Mouse (Mus musculus): Measurements from ENCODE around the gene Pla2g15. TPM values are rescaled to one million over a fixed set of nuclear protein-coding genes. Genes with fewer than 3 reads are reported as not detected.

The Pla2g15 gene
- polyA plus RNA-seq, 1 experiment from 2014 or later = 7.8 TPM

DNA sequence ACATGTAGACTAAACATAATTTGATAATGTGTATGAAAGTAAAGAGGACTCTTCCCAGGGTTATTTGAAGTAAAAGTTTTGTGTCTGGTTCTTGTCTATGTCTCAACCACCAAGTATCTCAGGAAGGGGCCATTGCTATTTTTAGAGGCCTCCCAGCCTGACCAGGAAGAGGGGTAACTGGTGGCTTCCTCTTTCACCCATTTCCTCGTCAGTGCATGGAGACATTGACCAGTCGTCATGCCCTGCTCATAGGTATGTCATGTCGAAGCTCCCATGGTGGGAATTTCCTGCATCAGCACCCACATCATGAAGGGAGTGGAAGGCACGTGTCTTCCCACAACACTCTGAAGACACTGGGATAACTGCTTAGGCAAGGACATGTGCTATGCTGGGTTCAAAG lies 2.7 kb downstream of the Pla2g15 start:
- H3K27ac ChIP-seq (ENCODE audit: low read length) = no peak overlapping the region
- no peaks in the 10 kb centered on the region for H3K9me3 ChIP-seq (replicated peaks; ENCODE audit: control insufficient read depth, low read length)
- no peak overlapping the region for H3K9ac ChIP-seq (ENCODE audit: low read length)

DNA sequence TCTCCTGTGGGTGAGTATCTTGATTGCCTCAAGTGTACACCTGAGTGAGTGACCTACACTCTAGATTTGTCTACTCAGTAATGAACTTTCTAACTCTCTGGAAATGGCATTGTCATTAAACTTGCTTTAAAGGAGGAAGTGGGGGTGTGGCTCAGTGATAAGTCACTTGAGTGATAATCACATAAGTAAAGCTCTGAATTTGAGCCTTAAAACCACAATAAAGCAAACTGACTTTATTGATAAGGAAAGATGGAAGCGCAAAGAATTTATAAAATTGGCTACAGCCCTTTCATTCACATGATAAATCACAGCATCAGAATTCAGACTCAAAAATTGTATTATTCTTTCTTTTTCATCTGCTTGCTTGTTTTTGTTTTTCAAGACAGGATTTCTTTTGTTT lies 7.2 kb downstream of the Pla2g15 start:
- 94% methylated on average over 1 of the region's 1 CpGs for WGBS
- H3K36me3 ChIP-seq (ENCODE audit: control insufficient read depth, insufficient read depth) = peaks cover 6% of the 10 kb centered on the region

More for the DNA sequence above, 2.7 kb downstream of the Pla2g15 start:
- no peak for ATAC-seq (replicated peaks; ENCODE audit: extremely low read depth, insufficient read depth, low FRiP score)
- WGBS = 29% methylated on average over 4 of the region's 4 CpGs
- Histone ChIP-seq H3K4me3 (ENCODE audit: low read length) (no peak overlapping the region), H3K4me1 (ENCODE audit: control insufficient read depth, insufficient read depth, low read length) (peaks cover 11% of the 10 kb centered on the region), H3K27me3 (ENCODE audit: control insufficient read depth, insufficient read depth, low read length) (no peaks in the 10 kb centered on the region), H3K36me3 (ENCODE audit: control insufficient read depth, insufficient read depth) (peaks cover 3% of the 10 kb centered on the region; the same call in 1 of the 2 replicates), H3K4me2 (ENCODE audit: low read depth, low read length) (no peak overlapping the region)

DNA sequence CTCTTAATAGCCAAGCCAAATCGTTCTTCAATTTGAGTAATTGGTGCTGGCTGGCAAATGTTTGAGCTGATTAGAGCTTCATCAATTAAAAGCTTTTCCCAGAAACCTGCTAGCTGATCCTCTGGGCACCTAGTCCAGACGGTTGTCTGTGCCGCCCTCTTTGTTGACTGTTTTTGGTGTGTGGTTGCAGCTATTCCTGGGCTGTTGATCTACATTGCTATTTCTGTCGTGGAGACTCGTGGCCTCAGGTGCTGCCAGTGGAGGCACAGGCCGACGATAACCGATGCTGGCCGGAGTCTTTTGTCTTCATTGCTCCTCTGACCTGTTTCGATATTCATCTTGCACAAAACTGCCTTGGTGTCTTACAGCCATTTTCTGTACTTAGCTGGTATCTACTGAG lies 8.2 kb downstream of the Pla2g15 start:
- peaks cover 12% of the 10 kb centered on the region for H3K36me3 ChIP-seq (ENCODE audit: control insufficient read depth, insufficient read depth)
- no peaks in the 10 kb centered on the region for H3K27me3 ChIP-seq (ENCODE audit: control insufficient read depth, insufficient read depth, low read length)
- WGBS = 66% methylated on average over 10 of the region's 10 CpGs

More for the DNA sequence above, 7.2 kb downstream of the Pla2g15 start:
- no peak for ATAC-seq (replicated peaks; ENCODE audit: extremely low read depth, insufficient read depth, low FRiP score)
- Histone ChIP-seq H3K4me2 (ENCODE audit: low read depth, low read length) (no peak overlapping the region), H3K9ac (ENCODE audit: low read length) (no peak overlapping the region), H3K4me1 (ENCODE audit: control insufficient read depth, insufficient read depth, low read length) (peaks cover 6% of the 10 kb centered on the region), H3K4me3 (ENCODE audit: low read length) (no peak overlapping the region), H3K27me3 (ENCODE audit: control insufficient read depth, insufficient read depth, low read length) (no peaks in the 10 kb centered on the region), H3K27ac (ENCODE audit: low read length) (no peak overlapping the region), H3K9me3 (replicated peaks; ENCODE audit: control insufficient read depth, low read length) (no peaks in the 10 kb centered on the region)

DNA sequence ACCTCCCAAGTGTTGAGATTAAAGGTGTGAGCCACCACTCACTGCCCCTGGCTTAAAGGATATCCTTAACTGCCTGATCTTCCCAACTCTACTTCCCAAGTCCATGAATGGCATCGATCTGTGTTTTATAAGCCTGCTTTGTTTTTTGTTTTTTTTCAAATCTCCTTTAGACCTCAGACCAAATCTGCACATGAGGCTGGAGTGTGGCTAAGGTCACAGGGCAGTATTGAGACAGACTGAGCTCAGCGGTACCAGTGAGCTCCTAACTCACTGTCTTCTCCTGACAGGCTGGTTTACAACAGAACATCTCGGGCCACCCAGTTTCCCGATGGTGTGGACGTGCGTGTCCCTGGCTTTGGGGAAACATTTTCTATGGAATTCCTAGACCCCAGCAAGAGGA lies 9.7 kb downstream of the Pla2g15 start:
- no peak for ATAC-seq (replicated peaks; ENCODE audit: extremely low read depth, insufficient read depth, low FRiP score)

More for the DNA sequence above, 8.2 kb downstream of the Pla2g15 start:
- no peak for ATAC-seq (replicated peaks; ENCODE audit: extremely low read depth, insufficient read depth, low FRiP score)
- H3K27ac ChIP-seq (ENCODE audit: low read length) = no peak overlapping the region
- no peaks in the 10 kb centered on the region; the same call in 1 of the 2 replicates for H3K4me1 ChIP-seq (ENCODE audit: control insufficient read depth, insufficient read depth, low read length)
- H3K4me3 ChIP-seq (ENCODE audit: low read length) = no peak overlapping the region
- no peak overlapping the region for H3K9ac ChIP-seq (ENCODE audit: low read length)
- H3K9me3 ChIP-seq (replicated peaks; ENCODE audit: control insufficient read depth, low read length) = no peaks in the 10 kb centered on the region
- no peak overlapping the region for H3K4me2 ChIP-seq (ENCODE audit: low read depth, low read length)

DNA sequence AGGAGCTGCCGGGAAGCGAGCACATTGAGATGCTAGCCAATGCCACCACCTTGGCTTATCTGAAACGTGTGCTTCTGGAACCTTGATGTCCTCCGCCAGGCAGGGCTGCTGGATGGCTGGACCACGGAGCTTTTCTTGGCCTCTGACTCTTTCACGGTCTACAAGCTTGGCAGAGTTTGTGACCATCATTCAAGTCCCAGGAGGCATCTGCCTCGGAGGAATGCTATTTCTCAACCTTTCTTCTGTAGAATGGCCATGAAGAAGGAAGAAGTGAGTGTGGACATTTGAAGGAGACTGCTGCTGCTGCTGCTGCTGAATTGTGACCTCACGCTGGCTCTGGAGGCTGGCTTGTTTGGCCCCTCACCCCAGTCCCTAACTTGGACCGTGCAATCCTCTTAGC lies 13.1 kb downstream of the Pla2g15 start:
- no peak for ATAC-seq (replicated peaks; ENCODE audit: extremely low read depth, insufficient read depth, low FRiP score)
- no peak overlapping the region for H3K9ac ChIP-seq (ENCODE audit: low read length)

More for the DNA sequence above, 9.7 kb downstream of the Pla2g15 start:
- no peaks in the 10 kb centered on the region for H3K9me3 ChIP-seq (replicated peaks; ENCODE audit: control insufficient read depth, low read length)
- 84% methylated on average over 6 of the region's 6 CpGs for WGBS
- no peak overlapping the region for H3K27ac ChIP-seq (ENCODE audit: low read length)
- H3K36me3 ChIP-seq (ENCODE audit: control insufficient read depth, insufficient read depth) = peaks cover 15% of the 10 kb centered on the region
- no peaks in the 10 kb centered on the region for H3K4me1 ChIP-seq (ENCODE audit: control insufficient read depth, insufficient read depth, low read length)
- no peak overlapping the region for H3K9ac ChIP-seq (ENCODE audit: low read length)
- no peak overlapping the region for H3K4me3 ChIP-seq (ENCODE audit: low read length)
- no peak overlapping the region for H3K4me2 ChIP-seq (ENCODE audit: low read depth, low read length)
- H3K27me3 ChIP-seq (ENCODE audit: control insufficient read depth, insufficient read depth, low read length) = no peaks in the 10 kb centered on the region

DNA sequence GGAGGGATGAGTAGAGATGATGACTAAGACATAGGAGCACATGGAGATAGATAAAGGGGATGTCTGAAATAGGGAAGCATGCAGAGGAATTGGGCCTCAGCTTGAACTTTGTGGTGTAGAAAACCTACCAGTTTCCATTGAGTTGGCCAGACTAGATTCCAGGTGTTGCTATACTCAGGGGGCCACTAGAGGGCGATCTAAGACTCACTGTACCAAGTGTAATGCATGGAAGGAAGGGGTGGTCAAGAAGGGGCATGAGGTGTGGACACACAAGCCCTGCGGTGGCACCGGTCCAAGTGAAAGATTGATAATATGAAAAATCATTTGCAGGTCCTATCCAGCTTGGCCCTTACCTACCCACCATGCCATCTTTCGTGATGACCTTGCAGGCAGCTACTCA lies 15.3 kb downstream of the Pla2g15 start:
- ATAC-seq (replicated peaks; ENCODE audit: extremely low read depth, insufficient read depth, low FRiP score) = no peak
- Histone ChIP-seq H3K36me3 (ENCODE audit: control insufficient read depth, insufficient read depth) (peaks cover 12% of the 10 kb centered on the region), H3K27ac (ENCODE audit: low read length) (no peak overlapping the region), H3K4me1 (ENCODE audit: control insufficient read depth, insufficient read depth, low read length) (peaks cover 16% of the 10 kb centered on the region), H3K4me3 (ENCODE audit: low read length) (no peak overlapping the region), H3K9ac (ENCODE audit: low read length) (no peak overlapping the region), H3K27me3 (ENCODE audit: control insufficient read depth, insufficient read depth, low read length) (no peaks in the 10 kb centered on the region), H3K4me2 (ENCODE audit: low read depth, low read length) (no peak overlapping the region), H3K9me3 (replicated peaks; ENCODE audit: control insufficient read depth, low read length) (no peaks in the 10 kb centered on the region)
- WGBS = 45% methylated on average over 4 of the region's 4 CpGs

More for the DNA sequence above, 13.1 kb downstream of the Pla2g15 start:
- Histone ChIP-seq H3K27me3 (ENCODE audit: control insufficient read depth, insufficient read depth, low read length) (no peaks in the 10 kb centered on the region), H3K4me1 (ENCODE audit: control insufficient read depth, insufficient read depth, low read length) (peaks cover 12% of the 10 kb centered on the region), H3K4me2 (ENCODE audit: low read depth, low read length) (no peak overlapping the region), H3K9me3 (replicated peaks; ENCODE audit: control insufficient read depth, low read length) (no peaks in the 10 kb centered on the region), H3K4me3 (ENCODE audit: low read length) (no peak overlapping the region), H3K36me3 (ENCODE audit: control insufficient read depth, insufficient read depth) (peaks cover 12% of the 10 kb centered on the region), H3K27ac (ENCODE audit: low read length) (no peak overlapping the region)
- WGBS = 80% methylated on average over 9 of the region's 9 CpGs

DNA sequence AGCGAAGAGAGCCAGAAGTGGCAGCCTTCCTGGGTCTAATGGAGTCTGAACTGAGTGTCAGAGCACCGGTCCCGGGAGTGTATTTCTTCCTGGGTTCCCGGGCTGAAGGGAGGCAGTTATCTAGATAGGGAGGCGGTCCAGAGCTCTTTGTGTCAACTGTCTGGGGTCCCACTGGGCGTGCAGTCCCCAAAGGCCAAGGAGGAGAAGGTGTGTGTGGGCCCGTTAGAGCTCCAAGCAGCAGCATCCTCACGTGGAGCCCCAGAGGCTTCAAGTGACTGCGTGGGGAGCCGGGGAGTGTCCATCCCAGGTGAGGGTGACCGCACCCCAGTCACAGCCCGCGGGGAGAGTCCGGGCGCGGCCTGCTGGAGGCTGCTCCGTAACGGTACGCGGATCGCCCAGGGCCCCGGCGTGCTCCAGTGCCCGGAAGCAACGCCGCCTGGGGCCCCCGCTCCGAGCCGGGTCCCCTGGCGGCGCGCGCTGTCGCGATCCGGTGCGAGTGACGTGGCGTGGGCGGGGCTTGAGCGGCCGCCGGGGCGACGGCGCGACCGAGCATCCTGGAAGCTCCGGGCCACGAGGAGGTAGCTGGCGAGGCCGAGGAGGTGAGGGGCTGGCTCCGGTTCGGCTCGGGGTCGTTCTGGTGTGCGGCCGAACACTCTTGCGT lies 18.3 kb downstream of the Pla2g15 start, which contains the start of gene Slc7a6:
Gene Slc7a6 (plus strand): TSS at position 502 of the 661 bp plus-strand sequence.
- Histone ChIP-seq H3K27me3 (ENCODE audit: control insufficient read depth, insufficient read depth, low read length) (no peaks in the 10 kb centered on the region), H3K4me3 (ENCODE audit: low read length) (peak within 1 kb of the TSS; percentile 94), H3K4me1 (ENCODE audit: control insufficient read depth, insufficient read depth, low read length) (peaks cover 16% of the 10 kb centered on the region), H3K36me3 (ENCODE audit: control insufficient read depth, insufficient read depth) (0 out of 2 replicates have a peak, but pooled peaks cover 2% of the 10 kb centered on the region), H3K9me3 (replicated peaks; ENCODE audit: control insufficient read depth, low read length) (no peaks in the 10 kb centered on the region), H3K4me2 (ENCODE audit: low read depth, low read length) (peak within 1 kb of the TSS; percentile 85), H3K27ac (ENCODE audit: low read length) (peak within 1 kb of the TSS; percentile 74), H3K9ac (ENCODE audit: low read length) (peak within 1 kb of the TSS; percentile 89)
- peak; percentile 89 for ATAC-seq (replicated peaks; ENCODE audit: extremely low read depth, insufficient read depth, low FRiP score)
- under 1% methylated on average over 58 of the region's 59 CpGs for WGBS

DNA sequence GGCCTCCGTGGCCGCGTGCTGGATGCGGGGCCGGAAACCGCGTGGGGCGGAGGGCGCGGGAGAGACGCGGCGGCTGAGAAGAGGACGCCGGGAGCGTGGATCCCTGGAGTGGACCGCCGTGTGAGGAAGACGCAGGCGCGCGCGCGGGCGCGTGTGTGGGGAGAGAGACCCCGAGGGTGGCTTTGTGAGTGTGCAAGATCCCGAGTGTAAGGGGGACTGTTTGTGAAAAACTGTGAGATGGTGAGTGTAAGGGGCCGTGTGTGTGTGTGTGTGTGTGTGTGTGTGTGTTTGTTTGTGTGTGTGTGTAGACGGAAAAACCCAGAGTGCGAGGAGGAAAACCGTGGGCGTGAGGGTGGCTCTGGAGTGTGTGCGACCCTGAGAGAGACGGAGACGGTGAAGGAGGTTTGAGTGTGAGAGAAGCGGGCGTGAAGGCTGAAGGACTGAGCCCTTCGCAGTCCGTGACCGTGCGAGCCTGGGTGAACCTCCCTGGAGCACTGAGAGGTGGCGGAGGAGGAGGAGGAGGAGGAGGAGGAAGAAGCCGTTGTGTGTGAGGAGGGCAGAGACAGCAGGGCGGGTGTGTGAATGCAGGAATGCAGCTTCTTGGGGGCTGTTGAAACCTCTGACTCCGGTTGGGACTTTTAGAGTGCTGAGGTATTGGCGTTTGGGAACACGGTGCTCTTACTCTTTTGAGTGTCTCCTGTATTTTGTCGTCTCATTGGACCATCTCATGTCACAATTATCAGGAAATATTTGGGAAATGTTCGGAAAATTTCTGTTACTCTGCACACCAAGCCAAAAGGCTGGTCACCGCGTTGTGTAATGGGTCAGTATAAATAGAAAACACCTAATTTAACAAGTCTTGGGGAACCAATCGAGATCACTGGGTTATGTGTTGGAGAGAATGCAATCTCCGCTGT lies 19.1 kb downstream of the Pla2g15 start:
- Histone ChIP-seq H3K27ac (ENCODE audit: low read length) (peak overlapping the region; percentile 74), H3K36me3 (ENCODE audit: control insufficient read depth, insufficient read depth) (no peaks in the 10 kb centered on the region), H3K4me3 (ENCODE audit: low read length) (peak overlapping the region; percentile 94), H3K9me3 (replicated peaks; ENCODE audit: control insufficient read depth, low read length) (no peaks in the 10 kb centered on the region), H3K4me1 (ENCODE audit: control insufficient read depth, insufficient read depth, low read length) (peaks cover 16% of the 10 kb centered on the region), H3K9ac (ENCODE audit: low read length) (peak overlapping the region; percentile 89), H3K4me2 (ENCODE audit: low read depth, low read length) (peak overlapping the region; percentile 85), H3K27me3 (ENCODE audit: control insufficient read depth, insufficient read depth, low read length) (no peaks in the 10 kb centered on the region)
- under 1% methylated on average over 54 of the region's 54 CpGs for WGBS
- peak; percentile 57 for ATAC-seq (replicated peaks; ENCODE audit: extremely low read depth, insufficient read depth, low FRiP score)
